Mouse (Mus musculus): Measurements from ENCODE around the gene Eif4g1. TPM values are rescaled to one million over a fixed set of nuclear protein-coding genes. Genes with fewer than 3 reads are reported as not detected.

The Eif4g1 gene
- polyA plus RNA-seq, 1 experiment from 2014 or later, result 110 TPM

DNA sequence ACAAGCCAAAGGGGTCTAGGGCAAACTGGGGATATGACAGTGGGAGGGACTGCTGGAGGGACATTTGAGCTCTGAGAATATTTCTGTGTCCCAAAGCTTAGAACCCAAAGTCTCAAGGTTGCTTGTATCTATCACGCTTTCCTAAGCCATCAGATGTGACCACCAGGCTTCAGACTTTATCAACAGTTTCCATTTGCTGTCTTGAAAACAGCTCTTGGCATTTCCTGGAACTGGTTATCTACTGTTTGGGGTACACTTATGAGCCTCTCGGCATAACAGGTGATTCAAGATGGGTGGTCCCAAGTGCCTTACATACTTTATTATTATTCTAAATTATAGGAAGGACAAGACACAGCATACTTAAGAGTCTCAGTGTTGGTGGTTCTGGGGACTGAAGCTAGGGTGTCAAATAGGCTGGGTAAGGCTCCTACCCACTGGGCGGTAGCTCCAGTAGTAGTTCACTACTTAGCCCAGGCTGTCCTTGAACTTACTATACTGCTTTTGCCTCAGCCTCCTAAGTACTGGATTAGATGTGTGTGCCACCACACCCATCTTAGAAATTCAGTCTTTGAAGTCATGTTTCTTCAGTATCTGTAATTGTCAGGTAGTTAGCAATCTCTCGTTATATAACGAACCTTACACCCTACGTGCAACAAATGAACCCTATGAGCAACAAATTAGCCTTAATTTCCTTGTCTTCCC is 35.7 kb downstream of the Eif4g1 start:
- DNase-seq (ENCODE audit: low spot score), result no peak

DNA sequence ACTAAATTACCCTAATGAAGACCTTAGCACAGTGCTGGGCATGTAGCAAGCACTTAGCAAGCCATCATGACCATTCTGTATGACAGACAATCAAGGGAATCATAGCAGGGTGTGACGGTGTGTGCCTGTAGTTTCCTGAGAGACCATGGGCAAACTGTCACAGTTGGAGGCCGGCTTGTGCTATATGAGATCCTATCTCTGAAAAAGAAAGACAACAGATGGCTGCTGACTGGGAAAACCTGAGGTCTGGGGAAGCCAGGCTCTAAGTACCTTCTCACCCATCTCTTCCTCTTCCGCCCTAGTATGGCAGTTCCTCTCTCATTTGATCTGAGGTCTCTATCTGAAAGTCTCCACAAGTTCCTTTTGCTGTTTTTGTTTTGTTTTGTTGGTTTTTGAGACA is 37.7 kb downstream of the Eif4g1 start:
- DNase-seq (ENCODE audit: low spot score), result no peak

DNA sequence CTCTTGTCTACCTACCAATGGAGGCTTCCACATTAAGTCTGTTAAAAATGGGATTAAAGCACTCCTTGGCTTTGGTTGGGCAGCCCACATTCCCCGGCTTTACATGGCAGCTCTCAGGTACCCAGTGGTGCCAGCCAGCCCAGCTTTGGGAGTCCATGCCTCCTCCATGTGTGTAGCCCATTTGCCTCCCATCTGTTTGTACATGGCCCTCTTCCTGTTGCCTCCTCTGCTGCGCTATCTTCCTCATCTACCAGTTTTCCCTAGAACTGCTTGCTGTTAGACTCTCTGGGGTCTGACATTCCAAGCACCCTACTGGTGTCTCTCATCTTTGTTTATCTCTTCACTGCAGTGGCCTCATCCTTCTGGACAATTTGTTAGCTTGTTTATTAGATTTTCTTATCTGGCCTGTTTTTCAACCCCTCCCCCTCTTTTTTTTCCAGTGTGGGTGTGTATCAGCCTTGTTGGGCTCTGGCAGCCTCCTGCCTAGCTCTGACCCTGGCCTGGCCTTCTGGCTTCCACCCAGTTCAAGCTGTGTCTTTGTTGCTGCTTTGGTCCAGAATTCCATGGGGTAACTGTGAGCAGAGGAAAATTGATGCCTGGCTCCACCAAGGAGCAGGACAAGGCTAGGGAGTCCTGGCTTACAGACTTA is 38.4 kb downstream of the Eif4g1 start:
- no peak for DNase-seq (ENCODE audit: low spot score)

DNA sequence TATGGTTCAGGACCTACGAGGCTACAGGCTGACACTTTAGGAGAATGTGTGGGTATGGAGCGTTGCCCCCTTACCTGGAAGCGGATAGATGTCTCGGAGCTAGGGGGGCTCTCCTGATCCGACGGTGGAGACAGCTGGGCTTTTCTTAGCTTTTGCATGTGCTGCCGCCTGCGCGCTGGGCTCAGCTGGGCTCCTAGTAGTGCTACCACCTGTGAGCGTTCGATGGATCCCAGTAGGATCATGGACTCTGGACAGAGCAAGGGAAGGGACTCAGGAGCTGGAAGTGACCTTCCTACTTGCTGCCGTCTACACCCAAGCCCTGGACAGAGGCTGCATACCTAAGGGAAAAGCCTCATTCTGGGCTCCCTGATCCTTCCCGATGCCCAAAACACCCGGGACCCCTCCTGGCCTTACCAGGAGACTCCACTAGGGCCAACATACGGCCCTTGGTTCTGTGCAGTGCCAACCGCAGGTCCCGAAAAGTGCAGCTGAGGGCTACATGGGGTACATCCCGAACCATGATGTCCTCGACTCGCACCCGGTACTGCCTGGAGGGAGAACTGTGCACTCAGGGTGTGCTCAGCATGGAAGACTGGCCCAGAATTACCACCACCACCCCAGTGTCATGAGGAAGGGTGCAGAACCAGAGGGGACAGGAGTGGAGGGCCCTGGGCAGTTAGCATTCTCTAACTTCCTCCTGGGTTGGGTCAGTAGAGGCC is 40.3 kb downstream of the Eif4g1 start:
- DNase-seq (ENCODE audit: low spot score), result no peak

DNA sequence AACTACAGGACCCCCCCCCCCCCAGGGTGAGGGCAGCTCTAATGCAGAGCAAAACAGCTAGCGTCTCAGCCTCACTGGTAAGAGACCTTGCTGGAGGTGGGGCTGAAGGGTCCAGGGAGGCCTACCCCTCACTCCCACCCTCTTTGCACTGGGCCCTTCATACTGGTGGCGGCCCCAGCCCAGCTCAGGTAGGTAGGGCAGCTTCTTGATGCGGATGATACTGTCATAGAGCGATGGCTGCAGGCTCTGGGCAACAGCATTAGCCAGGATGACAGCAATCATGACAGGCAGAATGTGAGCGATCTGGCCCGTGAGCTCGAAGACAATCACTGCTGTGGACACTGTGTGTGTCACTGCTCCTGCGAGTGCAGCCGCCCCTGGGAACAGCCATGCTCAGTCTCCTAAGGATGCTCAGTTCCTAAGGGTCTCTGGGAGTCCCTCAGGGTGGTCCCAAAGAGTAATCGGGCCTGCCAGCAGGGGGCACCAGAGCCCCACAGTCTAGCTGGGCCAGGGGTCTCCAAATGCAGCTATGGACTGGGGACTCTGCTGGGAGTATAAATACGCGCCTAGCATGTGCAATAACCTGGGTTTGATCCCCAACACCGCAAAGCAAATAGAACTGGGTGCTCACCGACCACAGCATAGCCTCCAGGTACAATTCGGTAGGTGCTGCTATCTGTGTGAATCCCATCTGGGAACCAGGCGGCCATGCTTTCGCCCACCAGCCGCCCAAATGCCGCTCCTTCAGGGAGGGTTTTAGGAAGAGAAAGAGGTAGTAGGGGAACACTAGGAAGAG is 41.0 kb downstream of the Eif4g1 start:
- peak; percentile 57 for DNase-seq (ENCODE audit: low spot score)

DNA sequence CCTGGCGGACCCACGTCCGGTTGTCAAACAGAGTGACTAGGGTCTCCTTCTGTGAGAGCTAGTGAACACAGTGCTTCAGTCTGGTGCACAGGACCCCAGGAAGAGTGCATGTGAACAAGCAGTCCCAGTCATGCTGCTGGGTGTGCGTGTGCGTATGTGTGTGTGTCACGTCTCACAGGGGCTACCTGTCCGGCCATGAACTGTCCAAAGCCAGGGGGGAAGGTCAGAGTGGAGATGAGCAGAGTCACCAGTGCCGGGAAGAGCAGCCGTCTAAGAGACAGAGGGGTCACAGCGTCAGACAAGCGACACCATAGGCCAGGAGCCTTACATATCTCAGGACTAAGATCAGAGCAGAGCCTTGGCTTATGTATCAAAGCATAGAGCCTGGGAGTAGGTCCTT is 42.3 kb downstream of the Eif4g1 start:
- DNase-seq (ENCODE audit: low spot score), result no peak

DNA sequence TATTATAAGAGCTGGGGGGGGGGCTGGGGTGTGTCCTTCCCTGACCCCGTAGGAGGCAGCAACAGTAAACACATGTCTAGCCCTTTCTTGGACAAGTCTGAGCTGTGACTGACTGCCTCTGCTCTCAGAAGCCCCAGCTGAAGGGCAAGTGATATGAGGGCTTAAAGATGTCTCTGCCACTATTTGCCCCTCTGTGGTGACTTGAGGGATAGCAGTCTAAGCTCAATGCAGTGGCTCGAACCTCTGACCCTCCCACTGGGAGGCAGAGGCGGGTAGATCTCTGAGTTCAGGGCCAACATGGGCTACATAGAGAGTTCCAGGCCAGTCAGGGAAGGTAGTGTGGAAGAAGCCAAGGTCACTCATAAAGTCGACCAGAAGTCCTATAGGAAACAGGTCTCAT is 42.7 kb downstream of the Eif4g1 start:
- DNase-seq (ENCODE audit: low spot score), result no peak

DNA sequence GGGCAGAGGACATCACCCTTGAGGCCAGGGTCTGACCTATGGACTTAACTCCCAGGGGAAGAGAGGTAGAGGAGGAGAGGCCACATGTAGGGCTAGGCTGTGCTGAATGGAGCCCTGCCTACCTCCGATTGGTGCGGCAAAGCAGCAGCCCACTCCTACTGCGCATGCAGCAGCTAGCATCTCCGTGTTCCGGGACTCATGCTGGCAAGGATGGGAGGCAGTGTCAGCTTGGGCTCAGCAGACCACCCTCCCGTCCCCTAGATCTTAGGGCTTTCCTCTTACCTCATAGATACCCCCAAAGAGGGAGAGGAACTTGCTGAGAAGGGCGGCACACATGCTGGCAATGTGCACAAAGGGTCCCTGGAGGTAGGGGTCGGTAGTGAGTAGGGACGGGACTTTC is 44.1 kb downstream of the Eif4g1 start:
- DNase-seq (ENCODE audit: low spot score), result no peak

DNA sequence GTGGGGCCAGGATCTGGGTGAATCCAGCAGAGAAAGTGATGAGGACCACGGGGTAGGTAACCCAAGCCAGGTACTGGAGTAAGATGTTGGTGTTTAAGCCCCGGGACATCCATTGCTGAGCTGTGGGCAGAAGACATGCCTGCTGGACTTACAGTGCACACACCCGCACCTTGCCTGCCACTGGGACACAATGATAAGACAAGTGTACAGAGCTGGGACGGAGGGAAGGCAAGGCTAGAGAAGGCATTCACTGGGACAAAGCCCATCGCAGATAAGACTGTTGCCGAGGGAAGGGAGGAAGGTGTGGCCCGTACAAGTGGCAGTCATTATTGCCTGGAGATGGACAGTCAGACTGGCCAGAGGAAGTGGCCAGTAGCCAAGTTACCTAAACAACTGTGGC is 44.8 kb downstream of the Eif4g1 start:
- no peak for DNase-seq (ENCODE audit: low spot score)

DNA sequence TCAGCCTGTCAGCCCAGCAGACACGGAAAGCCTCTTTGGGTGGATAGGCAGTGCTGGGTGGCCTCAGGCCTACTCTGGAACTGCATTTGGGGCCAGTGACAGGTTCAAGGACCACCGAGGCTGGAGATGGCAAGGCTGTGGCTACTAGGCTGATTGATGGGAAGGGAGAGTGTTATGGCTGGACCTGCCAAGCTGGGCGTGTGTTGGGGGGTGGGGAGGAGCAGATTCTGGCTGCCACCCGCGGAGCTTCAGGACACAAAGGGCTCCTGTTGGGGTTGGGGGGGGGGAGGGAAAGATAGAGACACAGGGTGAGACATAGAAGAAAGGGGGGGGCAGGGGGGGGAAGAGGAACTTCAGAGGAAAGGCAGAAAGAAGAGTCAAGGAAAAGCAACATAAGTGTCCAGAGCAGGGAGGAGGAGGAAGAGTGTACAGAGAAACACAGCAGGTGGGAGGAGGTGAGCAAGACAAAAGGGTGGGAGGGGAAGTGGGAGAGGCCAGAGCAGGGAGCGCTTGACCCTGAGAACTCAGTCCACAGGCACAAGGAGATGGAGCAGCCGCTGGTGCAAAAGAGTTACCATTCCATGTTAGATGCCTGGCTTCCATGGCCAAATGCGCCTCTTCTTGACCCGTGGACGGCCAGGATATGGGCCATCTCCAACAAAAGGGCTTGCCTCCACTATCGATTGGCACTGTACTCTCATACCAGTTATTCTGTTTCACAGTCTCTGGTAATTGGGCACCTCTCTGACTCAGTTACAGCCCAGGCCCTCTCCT is 46.4 kb downstream of the Eif4g1 start:
- DNase-seq (ENCODE audit: low spot score), result no peak

DNA sequence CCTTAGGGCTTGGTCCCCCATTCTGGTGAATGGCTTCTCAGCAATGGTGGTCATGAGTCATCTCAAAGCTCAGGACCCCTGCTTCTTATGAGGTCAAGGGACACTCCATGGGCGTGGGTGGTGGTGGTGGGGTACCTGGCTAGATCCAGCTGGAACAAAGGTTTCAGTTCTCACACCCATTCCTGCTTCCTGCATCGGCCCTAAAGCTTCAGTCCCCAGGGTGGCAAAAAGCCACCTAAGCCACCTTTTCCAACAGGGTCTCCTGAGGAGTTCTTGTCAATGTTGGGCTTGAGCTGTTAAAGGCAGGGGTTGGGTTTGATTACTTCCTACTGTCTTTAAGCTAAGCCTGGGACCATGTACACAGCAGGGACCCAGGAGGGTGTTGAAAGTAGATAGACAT is 47.0 kb downstream of the Eif4g1 start:
- DNase-seq (ENCODE audit: low spot score), result no peak

DNA sequence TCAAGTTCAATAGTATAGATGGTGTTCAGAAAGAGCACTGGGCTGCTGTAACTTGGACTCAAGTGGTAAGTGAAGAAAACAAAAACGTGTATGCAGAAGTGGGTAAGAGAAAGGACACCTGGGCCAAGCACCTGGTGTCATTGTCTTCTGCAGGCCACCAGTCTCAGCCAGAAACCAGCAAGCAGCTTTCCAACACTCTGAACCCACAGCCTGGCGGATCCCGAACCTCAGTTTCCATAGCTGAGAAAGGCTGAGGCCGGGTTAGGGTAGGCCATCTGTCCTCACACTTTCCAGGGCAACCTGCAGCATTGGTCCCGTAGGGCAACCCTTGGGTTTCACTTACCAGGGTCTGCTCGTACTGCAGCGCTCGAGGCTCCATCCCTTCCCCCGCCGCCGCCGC is 47.5 kb downstream of the Eif4g1 start:
- DNase-seq (ENCODE audit: low spot score), result no peak

DNA sequence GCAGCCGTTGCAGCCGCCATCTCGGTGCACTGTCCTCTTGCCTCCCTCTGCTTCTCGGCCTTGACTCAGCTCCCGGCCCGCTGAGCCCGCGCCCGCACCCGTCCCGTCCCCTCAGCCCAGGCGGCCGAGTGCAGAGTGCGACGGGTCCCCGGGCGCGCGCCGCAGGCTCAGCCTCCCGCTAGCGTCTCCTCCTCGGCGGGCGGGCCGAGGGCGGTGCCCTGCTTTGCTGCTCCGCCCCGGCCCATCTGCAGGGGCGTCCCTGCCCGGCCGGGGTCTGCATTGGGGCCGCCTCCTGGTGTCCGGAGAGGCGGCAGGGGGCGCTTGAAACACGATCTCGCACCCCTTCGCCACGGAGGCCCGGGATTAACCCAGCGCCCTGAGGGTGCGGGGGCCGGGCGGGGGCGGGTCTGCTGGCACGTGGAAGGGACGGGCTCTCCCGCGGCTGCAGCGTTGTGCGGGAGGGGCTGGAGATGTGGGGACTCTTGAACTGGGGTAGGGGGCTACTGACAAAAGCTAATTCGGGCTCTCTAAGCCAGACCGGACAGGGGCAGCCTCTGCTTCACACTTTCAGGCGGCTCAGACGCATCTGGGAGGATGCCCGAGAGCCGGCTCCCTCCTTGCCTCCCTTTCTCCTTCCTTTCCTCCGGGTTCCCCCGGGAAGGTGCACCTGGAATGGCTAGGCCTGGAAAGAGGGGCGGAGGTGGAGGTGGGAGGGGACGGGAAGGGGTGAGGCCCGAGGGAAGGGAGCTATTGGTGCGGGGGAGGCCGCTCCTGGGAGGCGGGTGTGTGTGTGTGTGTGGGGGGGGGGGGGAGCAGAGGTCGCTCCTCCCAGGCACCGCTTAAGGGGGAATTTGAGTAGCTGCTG is 48.1 kb downstream of the Eif4g1 start:
- peak; percentile 70 for DNase-seq (ENCODE audit: low spot score)

DNA sequence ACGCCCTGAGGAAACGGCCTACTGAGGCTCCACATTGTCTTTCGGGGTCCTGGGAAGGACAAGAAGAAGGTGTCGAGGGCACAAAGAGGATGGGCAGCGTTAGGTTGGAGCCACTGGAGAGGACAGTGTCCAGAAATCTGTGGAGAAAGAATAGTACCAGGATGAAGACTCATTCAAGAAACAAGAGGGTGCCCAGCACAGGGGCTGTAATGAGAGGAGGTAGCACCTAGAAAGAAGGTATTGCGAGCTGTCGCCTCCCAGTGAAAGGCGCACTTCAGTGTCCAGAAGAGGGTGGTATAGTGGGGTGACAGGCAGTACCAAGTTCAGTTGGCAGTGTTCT is 48.7 kb downstream of the Eif4g1 start:
- DNase-seq (ENCODE audit: low spot score), result no peak

DNA sequence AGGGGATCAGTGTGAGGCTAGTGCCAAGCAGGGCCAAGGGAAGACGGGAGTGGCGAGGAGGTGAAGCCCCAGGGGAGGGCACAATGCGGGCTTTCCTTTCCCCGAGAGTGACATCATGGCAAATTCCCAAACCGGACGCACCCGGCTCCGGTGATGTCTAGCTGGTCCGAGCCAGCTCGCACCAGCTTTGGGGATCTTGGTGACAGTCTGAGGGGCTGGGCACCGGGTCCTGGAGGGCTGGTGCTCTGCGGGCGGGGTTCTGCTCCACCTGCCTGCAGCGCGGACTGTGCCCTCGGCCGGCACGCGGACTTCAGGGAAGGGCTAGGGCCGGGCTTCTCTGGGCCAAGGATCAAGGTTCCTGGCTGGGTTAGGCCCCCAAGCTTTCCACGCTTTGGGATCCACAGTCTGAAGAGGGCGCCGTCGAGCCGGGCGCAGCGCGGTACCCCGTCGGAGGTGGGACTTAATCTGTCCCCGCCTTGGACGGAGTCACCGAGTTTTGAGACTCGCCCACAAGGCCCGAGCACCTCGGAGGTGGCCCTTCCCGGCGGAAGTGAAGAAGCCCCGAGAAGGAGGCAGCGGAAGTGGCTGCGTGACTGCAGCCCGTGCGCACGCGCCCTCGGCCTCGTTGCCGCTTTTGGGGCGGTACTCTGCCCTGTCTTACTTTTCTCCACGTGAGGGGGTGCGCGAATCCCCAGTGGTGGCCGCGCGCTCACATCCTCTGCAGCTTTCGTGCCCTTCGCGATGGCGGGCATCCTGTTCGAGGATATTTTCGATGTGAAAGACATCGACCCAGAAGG is 49.3 kb downstream of the Eif4g1 start, which contains the start of the genes Polr2h and Clcn2:
Polr2h (plus strand) TSS at position 485 of the 797 bp plus-strand sequence.
Clcn2 (minus strand) TSS at position 566 of the 797 bp plus-strand sequence.
- DNase-seq (ENCODE audit: low spot score), result peak; percentile 98

DNA sequence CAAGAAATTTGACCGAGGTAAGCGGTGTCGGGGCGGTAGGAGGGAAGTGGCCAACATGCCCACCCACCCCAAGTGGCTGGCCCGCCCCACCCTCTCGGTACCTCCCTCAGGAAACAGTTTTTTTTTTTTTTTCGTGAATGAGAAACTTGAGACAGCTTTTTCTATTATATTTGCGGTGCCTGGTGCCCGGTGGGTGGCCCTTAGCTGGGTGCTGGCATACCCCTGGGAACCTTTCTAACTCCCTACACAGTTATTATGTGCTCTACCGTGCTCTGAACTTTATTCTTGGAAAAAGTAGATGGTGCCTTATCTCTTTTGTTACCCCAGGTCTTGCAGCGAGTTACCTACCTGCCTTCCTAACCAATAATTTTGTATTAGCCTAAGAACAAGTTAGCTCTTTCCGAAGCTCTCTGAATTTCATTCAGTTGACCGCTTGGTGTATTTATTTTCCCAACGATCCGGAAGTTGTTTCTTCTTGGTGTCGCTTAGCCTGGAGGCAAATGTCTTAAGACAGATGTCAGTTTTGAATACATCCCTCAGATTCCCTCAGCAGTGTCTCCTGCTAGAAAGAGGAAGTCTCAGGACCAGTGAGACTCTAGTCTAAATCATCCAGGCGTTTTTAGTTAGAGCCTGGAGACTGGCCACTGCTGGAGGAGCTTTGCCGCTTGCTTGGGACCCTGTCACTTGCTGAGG is 50.0 kb downstream of the Eif4g1 start:
- peak; percentile 25 for DNase-seq (ENCODE audit: low spot score)

DNA sequence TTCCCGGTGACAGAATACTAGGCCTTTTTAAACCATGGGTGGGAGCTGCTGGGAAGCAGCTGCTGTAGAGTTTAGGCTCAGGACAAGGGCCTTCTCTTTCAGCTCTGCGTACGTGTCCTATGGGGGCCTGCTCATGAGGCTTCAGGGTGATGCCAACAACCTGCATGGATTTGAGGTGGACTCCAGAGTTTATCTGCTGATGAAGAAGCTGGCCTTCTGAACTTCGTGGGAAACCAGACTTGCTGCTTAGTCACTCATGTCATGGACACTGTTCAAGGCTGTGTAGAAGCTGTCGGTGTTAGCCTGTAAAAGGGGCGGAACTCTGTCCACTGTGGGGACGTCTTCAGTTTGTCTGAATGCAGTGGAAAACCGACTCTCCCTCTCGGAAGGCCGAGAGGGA is 53.7 kb downstream of the Eif4g1 start:
- no peak for DNase-seq (ENCODE audit: low spot score)

DNA sequence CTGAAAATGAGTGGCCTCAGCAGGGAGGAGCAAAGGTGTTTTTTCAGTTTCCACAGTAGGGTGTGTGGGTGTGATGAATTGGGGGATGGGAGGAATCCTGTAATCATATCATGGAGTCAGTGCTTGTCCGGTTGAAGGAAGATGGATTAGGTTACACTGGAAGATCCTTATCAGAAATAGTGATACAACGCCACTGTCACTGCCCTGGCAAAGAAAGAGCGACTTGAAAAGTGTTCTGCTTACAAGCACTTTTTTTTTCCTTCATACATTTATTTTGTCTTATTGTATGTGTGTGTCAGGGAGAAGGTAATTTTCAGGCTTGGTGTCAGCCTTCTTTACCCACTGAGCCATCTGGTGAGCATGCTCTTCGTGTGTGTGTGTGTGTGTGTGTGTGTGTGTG is 54.6 kb downstream of the Eif4g1 start:
- DNase-seq (ENCODE audit: low spot score), result no peak

DNA sequence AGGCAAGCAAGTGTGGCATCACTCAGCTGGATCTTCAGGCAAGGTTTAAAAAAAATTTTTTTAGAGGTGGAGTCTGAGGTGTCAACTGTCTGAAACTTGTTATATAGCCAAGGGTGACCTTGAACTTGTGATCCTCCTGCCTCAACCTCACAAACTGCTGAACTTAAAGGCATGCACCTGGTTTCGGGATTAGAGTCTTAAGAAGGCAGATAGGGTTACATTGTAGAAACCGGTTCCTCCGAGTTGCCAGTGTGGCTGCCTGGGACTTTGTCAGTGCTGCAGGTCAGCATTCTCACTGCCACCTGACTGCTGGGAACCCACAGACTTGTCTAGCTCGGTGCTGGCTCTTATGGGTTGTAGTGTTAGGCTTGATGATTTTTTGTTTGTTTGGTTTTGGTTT is 55.1 kb downstream of the Eif4g1 start:
- DNase-seq (ENCODE audit: low spot score), result no peak

Measured in thymus, postnatal 0 days (tissue).